In genomic region chr7:129312521-129312920, GRCm38 (mm10) we compare ENCODE assay signal across 23 mouse cellular contexts. TPM values are rescaled to one million over a fixed set of nuclear protein-coding genes. Genes with fewer than 3 reads are reported as not detected.
DNase-seq lines count a peak whose midpoint lies in the region; ATAC-seq and TF ChIP-seq lines count a peak whose summit lies in the region.
"Had no signal": no experiment of that assay in that cellular context is flagged by ENCODE, and none has a peak within 500 bp of the region (broad histone marks: within the 10 kb centered on the region; RNA-seq: fewer than 3 reads in every experiment).

No protein-coding gene starts in this region.

- H3K4me3 ChIP-seq in heart, embryonic 12.5 days: no peak overlapping the region
- H3K4me3 ChIP-seq in heart, embryonic 10.5 days: no peak overlapping the region
- H3K4me3 ChIP-seq in heart, adult 2 months: no peak overlapping the region

- H3K9ac ChIP-seq in heart, embryonic 12.5 days: no peak overlapping the region
- H3K9ac ChIP-seq in heart, adult 2 months (ENCODE audit: low read depth, low read length): no peak overlapping the region

- 51% methylated on average over 6 of the region's 6 CpGs for WGBS in heart, embryonic 12.5 days
- 54% methylated on average over 6 of the region's 6 CpGs for WGBS in heart, embryonic 10.5 days
- 67% methylated on average over 6 of the region's 6 CpGs for WGBS in heart, adult 2 months

- H3K36me3 ChIP-seq in heart, embryonic 12.5 days: no peaks in the 10 kb centered on the region
- no peaks in the 10 kb centered on the region for H3K36me3 ChIP-seq in heart, embryonic 10.5 days
- H3K36me3 ChIP-seq in heart, adult 2 months (ENCODE audit: control insufficient read depth, insufficient read depth, low read length): no peaks in the 10 kb centered on the region
- H3K36me3 ChIP-seq: G1E had no signal

- no peaks in the 10 kb centered on the region for H3K27me3 ChIP-seq in heart, embryonic 12.5 days (replicated peaks)
- no peaks in the 10 kb centered on the region for H3K27me3 ChIP-seq in heart, embryonic 10.5 days (ENCODE audit: insufficient read depth, poor library complexity, severe bottlenecking)
- H3K27me3 ChIP-seq in heart, adult 2 months (ENCODE audit: control insufficient read depth, insufficient read depth, low read length): no peaks in the 10 kb centered on the region; the same call in 1 of the 2 replicates
- H3K27me3 ChIP-seq: Patski had no signal

- H3K9me3 ChIP-seq in heart, embryonic 12.5 days (replicated peaks): peaks cover 4% of the 10 kb centered on the region; the same call in 1 of the 2 replicates
- no peaks in the 10 kb centered on the region for H3K9me3 ChIP-seq in heart, embryonic 10.5 days

- peaks cover 8% of the 10 kb centered on the region for H3K4me1 ChIP-seq in heart, embryonic 12.5 days (replicated peaks)
- H3K4me1 ChIP-seq in heart, embryonic 10.5 days: no peaks in the 10 kb centered on the region
- H3K4me1 ChIP-seq in heart, adult 2 months (ENCODE audit: control insufficient read depth, insufficient read depth, low read length): no peaks in the 10 kb centered on the region; the same call in 1 of the 2 replicates

- DNase-seq in heart, adult 11 months: peak; percentile 76
- peak; percentile 58 for DNase-seq in heart, embryonic 10.5 days (ENCODE audit: low spot score)
- no peak for DNase-seq in heart, adult 2 months
- DNase-seq: adrenal gland, adult 2 months; adrenal gland, adult 8-10 months; adrenal gland, postnatal 10 days; adrenal gland, postnatal 14 days; adrenal gland, postnatal 25 days; adrenal gland, postnatal 36 days; B cell, adult 2 months; cerebellum, adult 11 months; cerebellum, adult 11-12 months; cerebellum, adult 18-20 months had no signal

- no peak for TF ChIP-seq CTCF in heart, adult 2 months (IDR thresholded peaks at IDR 0.05)

- ATAC-seq in heart, embryonic 12.5 days (ENCODE audit: insufficient number of reproducible peaks, low FRiP score): no peak
- ATAC-seq: activated CD4-positive, CD25-positive, alpha-beta regulatory T cell, adult 4 months; CD4-positive, CD25-positive, alpha-beta regulatory T cell, adult 4 months; Patski had no signal

- intact Hi-C loops in heart, adult 2 months (cut with DNase I): no loop called here

- H3K79me2 ChIP-seq in heart, adult 2 months (replicated peaks; ENCODE audit: control insufficient read depth, insufficient read depth, low read length): no peaks in the 10 kb centered on the region

- no peak for TF ChIP-seq POLR2A in heart, adult 2 months (IDR thresholded peaks at IDR 0.05; ENCODE audit: insufficient read depth, low read depth, low read length)

- no peak for TF ChIP-seq EP300 in heart, adult 2 months (IDR thresholded peaks at IDR 0.05; ENCODE audit: insufficient read depth, low read depth, low read length)

- H3K27ac ChIP-seq in heart, embryonic 12.5 days (ENCODE audit: poor library complexity, severe bottlenecking): no peak overlapping the region
- H3K27ac ChIP-seq in heart, embryonic 10.5 days: no peak overlapping the region
- H3K27ac ChIP-seq in heart, adult 2 months: no peak overlapping the region

- no peak overlapping the region for H3K4me2 ChIP-seq in heart, embryonic 12.5 days

RNA-seq across cellular contexts. Expression of gene Plpp4, which starts 55.7 kb away (rescaled TPM):
- 0.35 and 0.45 TPM in 2 replicates for polyA plus RNA-seq in heart, embryonic 12.5 days (2016; fragmentation: Nextera tagmentation; extraction: Ambion mirVana)
- polyA plus RNA-seq in heart, embryonic 10.5 days (2016; fragmentation: Nextera tagmentation; extraction: Ambion mirVana): 0.28 and 0.34 TPM in 2 replicates
- not detected for total RNA-seq in heart, adult 2 months (2021)
- polyA plus RNA-seq in heart, adult 2 months (2012; rRNA removed): 0.15 TPM in 1 of 2 replicates, not detected in the other
- total RNA-seq: adrenal gland, adult 18-20 months; adrenal gland, adult 2 months; adrenal gland, adult 8-10 months; adrenal gland, postnatal 14 days; adrenal gland, postnatal 25 days; adrenal gland, postnatal 36 days; CH12.LX; ES-E14; G1E; MEL had no signal
- polyA plus RNA-seq: activated CD4-positive, CD25-positive, alpha-beta regulatory T cell, adult 4 months; adrenal gland, adult 2 months; C2C12; CD4-positive, CD25-positive, alpha-beta regulatory T cell, adult 4 months; G1E; Patski had no signal

Comparison
In these comparisons a context has a peak if more than half of its experiments do, and no peak if none do; other contexts are left out.
1. DNase-seq: peak in heart, adult 11 months (single experiment) and heart, embryonic 10.5 days (single experiment); none in heart, adult 2 months (0 of 2).